Mouse (Mus musculus) urinary bladder, postnatal 0 days (tissue): ENCODE measurements around the gene Ccdc27. TPM values are rescaled to one million over a fixed set of nuclear protein-coding genes. Genes with fewer than 3 reads are reported as not detected.

Experiments
- polyA plus RNA-seq: library from polyadenylated mRNA; unstranded; fragments of >200 nt; fragmentation: Nextera tagmentation; extraction: Ambion mirVana; gene quantifications from 2 replicates; pipeline ENCODE4 v1.2.1, GENCODE M21; 2015

Ccdc27 gene
- polyA plus RNA-seq: not detected in 2 replicates

DNA sequence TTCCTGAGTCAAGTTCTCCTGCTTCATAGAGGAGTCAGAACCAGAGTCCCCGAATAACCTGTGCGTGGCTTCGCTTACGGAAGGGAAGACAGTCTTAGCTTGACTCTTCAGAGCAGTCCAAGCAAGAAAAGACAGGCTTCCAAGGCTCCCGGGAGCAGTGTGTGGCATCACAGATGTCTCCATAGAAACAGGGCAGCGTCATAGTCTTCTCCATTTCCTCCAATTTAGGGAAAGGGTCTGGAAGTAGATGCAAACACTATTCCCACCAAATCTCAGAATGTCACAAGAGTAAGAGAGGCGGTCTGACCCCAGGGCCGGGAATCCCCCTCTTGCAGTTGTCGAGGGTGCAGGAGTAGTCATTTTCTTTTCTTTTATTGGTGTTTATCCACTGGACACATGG is at the start of gene Ccdc27:
Ccdc27 (minus strand) TSS at position 101 of the 400 bp plus-strand sequence.

DNA sequence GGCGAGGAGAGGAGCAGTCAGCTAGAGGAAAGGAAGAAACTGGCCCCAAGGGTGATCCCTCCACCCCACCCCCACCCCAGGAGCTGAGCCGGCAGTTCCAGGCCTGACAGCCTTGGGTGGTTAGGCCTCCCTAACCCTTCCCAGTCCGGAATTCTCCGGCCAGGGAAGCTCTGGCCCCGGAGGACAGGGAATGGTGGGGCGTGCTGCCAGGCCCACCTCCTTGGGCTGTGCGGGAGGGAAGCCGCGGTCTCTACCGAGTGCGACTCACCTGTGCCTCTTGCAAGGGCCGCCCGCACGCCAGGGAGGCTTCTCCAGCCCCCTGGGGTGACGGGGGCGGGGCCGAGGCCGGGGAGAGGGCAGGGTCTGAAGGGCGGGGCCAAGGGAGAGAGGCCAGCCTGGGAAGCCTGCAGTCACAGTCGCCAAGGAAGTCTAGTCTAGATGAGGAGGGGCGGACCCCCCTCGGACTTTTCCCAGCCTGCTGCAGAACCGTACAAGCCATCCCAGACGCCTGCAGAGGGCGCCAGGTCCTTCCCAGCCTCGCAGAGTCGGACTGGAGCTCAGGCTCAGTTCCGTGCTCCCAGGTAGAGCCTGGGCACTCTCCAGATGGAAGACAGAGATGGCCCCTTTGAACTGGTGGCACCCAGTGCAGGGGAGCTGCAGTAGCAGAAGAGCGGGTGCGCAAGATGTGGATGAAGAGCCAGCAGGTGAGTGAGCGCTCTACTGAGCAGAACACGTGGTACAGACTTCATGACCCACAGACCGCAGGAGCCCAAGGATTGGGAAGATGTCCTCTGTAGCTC is 16.6 kb downstream of the Ccdc27 start, which contains the start of gene Smim1:
Smim1 (minus strand) TSS at position 590 of the 800 bp plus-strand sequence.

DNA sequence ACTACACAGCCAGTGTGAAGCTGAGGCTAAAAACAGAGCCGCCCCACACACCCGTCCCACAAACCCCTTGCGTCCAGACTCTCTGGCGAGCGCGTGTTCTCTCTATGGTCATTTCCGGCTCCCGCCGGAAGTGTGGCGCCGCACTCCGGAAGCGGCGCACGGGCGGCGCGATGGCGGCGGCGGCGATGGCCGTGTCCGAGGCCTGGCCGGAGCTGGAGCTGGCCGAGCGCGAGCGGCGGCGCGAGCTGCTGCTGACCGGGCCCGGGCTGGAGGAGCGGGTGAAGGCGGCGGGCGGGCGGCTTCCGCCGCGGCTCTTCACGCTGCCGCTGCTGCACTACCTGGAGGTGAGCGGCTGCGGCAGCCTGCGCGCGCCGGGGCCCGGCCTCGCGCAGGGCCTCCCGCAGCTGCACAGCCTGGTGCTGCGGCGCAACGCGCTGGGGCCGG is 30.8 kb downstream of the Ccdc27 start, which contains the start of gene Lrrc47:
Lrrc47 (plus strand) TSS at position 86 of the 444 bp plus-strand sequence.

Other genes starting within 250 kb of the Ccdc27 start
- gene A430005L14Rik, start 85.4 kb downstream of the Ccdc27 start, polyA plus RNA-seq: 55.1 and 56.6 TPM in 2 replicates
- 4.0 and 4.9 TPM in 2 replicates for gene Dffb, start 67.6 kb downstream of the Ccdc27 start, polyA plus RNA-seq
- gene Cep104, start 67.5 kb downstream of the Ccdc27 start, polyA plus RNA-seq: 8.3 and 9.0 TPM in 2 replicates
- 11.9 and 12.8 TPM in 2 replicates for gene Lrrc47, start 30.9 kb downstream of the Ccdc27 start, polyA plus RNA-seq
- 42.8 and 45.0 TPM in 2 replicates for gene Smim1, start 16.4 kb downstream of the Ccdc27 start, polyA plus RNA-seq
- 0.06 and 0.10 TPM in 2 replicates for gene Trp73, start 97.5 kb upstream of the Ccdc27 start, polyA plus RNA-seq
- gene Wrap73, start 99.7 kb upstream of the Ccdc27 start, polyA plus RNA-seq: 13.8 and 16.3 TPM in 2 replicates
- gene Tprgl, start 118.0 kb upstream of the Ccdc27 start, polyA plus RNA-seq: 177 and 180 TPM in 2 replicates
- 11.5 and 15.4 TPM in 2 replicates for gene Megf6, start 128.1 kb upstream of the Ccdc27 start, polyA plus RNA-seq